ENCODE assay signal across 15 mouse cellular contexts in genomic region chr11:24316198-24316597, GRCm38 (mm10).
DNase-seq lines count a peak whose midpoint lies in the region; ATAC-seq lines count a peak whose summit lies in the region.
"Had no signal": no experiment of that assay in that cellular context is flagged by ENCODE, and none has a peak within 500 bp of the region (broad histone marks: within the 10 kb centered on the region; RNA-seq: fewer than 3 reads in every experiment).

No protein-coding gene starts in this region.

- H3K4me1 ChIP-seq in forebrain, embryonic 15.5 days = no peaks in the 10 kb centered on the region
- peaks cover 13% of the 10 kb centered on the region; the same call in 1 of the 2 replicates for H3K4me1 ChIP-seq in forebrain, embryonic 10.5 days
- peaks cover 4% of the 10 kb centered on the region; the same call in 1 of the 2 replicates for H3K4me1 ChIP-seq in neural tube, embryonic 15.5 days
- H3K4me1 ChIP-seq: kidney, embryonic 15.5 days; liver, embryonic 13.5 days had no signal

- DNase-seq in forebrain, embryonic 10.5 days (ENCODE audit: extremely low spot score, low spot score) = no peak
- peak; percentile 25 for DNase-seq in ovary, postnatal 36 days (ENCODE audit: low spot score)
- no peak for DNase-seq in ovary, adult 18-20 months (ENCODE audit: low spot score)
- DNase-seq in frontal cortex, postnatal 10 days (ENCODE audit: low spot score in 2 of 2) = peak; percentile 10 to 22
- DNase-seq in right cerebral cortex, postnatal 4 days = peak; percentile 23
- DNase-seq: adrenal gland, adult 8-10 months; heart, postnatal 4 days; liver, embryonic 13.5 days; lung, postnatal 36 days had no signal

- no peak overlapping the region for H3K4me2 ChIP-seq in forebrain, embryonic 15.5 days (replicated peaks)
- no peak overlapping the region for H3K4me2 ChIP-seq in neural tube, embryonic 15.5 days
- H3K4me2 ChIP-seq: kidney, embryonic 15.5 days; liver, embryonic 13.5 days had no signal

- H3K27ac ChIP-seq in forebrain, embryonic 15.5 days (replicated peaks) = no peak overlapping the region
- no peak overlapping the region for H3K27ac ChIP-seq in forebrain, embryonic 10.5 days
- H3K27ac ChIP-seq in neural tube, embryonic 15.5 days (replicated peaks) = no peak overlapping the region
- H3K27ac ChIP-seq: kidney, embryonic 15.5 days; liver, embryonic 13.5 days had no signal

- WGBS in forebrain, embryonic 15.5 days = 52% methylated on average over 4 of the region's 4 CpGs
- WGBS in forebrain, embryonic 10.5 days = 82% methylated on average over 4 of the region's 4 CpGs
- WGBS in neural tube, embryonic 15.5 days = 77% methylated on average over 4 of the region's 4 CpGs

- H3K9me3 ChIP-seq in forebrain, embryonic 15.5 days = no peaks in the 10 kb centered on the region
- no peaks in the 10 kb centered on the region for H3K9me3 ChIP-seq in forebrain, embryonic 10.5 days
- H3K9me3 ChIP-seq in neural tube, embryonic 15.5 days (replicated peaks) = no peaks in the 10 kb centered on the region
- H3K9me3 ChIP-seq: kidney, embryonic 15.5 days; liver, embryonic 13.5 days had no signal

- H3K36me3 ChIP-seq in forebrain, embryonic 15.5 days = no peaks in the 10 kb centered on the region
- no peaks in the 10 kb centered on the region for H3K36me3 ChIP-seq in forebrain, embryonic 10.5 days (replicated peaks)
- no peaks in the 10 kb centered on the region for H3K36me3 ChIP-seq in neural tube, embryonic 15.5 days
- H3K36me3 ChIP-seq: kidney, embryonic 15.5 days; liver, embryonic 13.5 days had no signal

- H3K9ac ChIP-seq in forebrain, embryonic 15.5 days (replicated peaks) = no peak overlapping the region
- no peak overlapping the region for H3K9ac ChIP-seq in neural tube, embryonic 15.5 days (replicated peaks)
- H3K9ac ChIP-seq: kidney, embryonic 15.5 days; liver, embryonic 13.5 days had no signal

- 0 out of 2 replicates have a peak, but pooled peaks have one; percentile 51 for ATAC-seq in forebrain, embryonic 15.5 days (replicated peaks)
- ATAC-seq in neural tube, embryonic 15.5 days (ENCODE audit: low FRiP score) = no peak
- ATAC-seq in inflammation-experienced regulatory T-cells, adult 6 months = no peak
- ATAC-seq: midbrain, embryonic 16.5 days; Patski had no signal

- no peaks in the 10 kb centered on the region for H3K27me3 ChIP-seq in forebrain, embryonic 15.5 days
- H3K27me3 ChIP-seq in forebrain, embryonic 10.5 days (ENCODE audit: poor library complexity, severe bottlenecking) = no peaks in the 10 kb centered on the region
- H3K27me3 ChIP-seq in neural tube, embryonic 15.5 days (replicated peaks) = no peaks in the 10 kb centered on the region
- H3K27me3 ChIP-seq: kidney, embryonic 15.5 days; liver, embryonic 13.5 days had no signal

- H3K4me3 ChIP-seq in forebrain, embryonic 15.5 days = no peak overlapping the region
- no peak overlapping the region for H3K4me3 ChIP-seq in forebrain, embryonic 10.5 days
- H3K4me3 ChIP-seq in neural tube, embryonic 15.5 days (replicated peaks) = no peak overlapping the region
- H3K4me3 ChIP-seq: kidney, embryonic 15.5 days; liver, embryonic 13.5 days had no signal

Comparison
In these comparisons a context has a peak if more than half of its experiments do, and no peak if none do; other contexts are left out.
1. DNase-seq: peak in ovary, postnatal 36 days (single experiment), frontal cortex, postnatal 10 days (2 of 2) and right cerebral cortex, postnatal 4 days (single experiment); none in forebrain, embryonic 10.5 days (single experiment) and ovary, adult 18-20 months (single experiment).